Mouse (Mus musculus) cerebellum, adult 2 months (tissue): ENCODE results near the gene Dock4. TPM values are rescaled to one million over a fixed set of nuclear protein-coding genes. Genes with fewer than 3 reads are reported as not detected.

ENCODE experiments used
- DNase-seq, 2 experiments: peaks; one replicate each; pipeline ENCODE4 v3.0.0; 2021
- H3K27ac ChIP-seq: fragments of 200-500 bp; 2 replicates; pipeline ENCODE4 v1.5.1; 2012; ENCODE audit warnings: low read length, control low read depth, inconsistent platforms; ENCODE audit not compliant: insufficient read depth
- H3K27me3 ChIP-seq: fragments of 200-500 bp; 2 replicates; pipeline ENCODE4 v1.6.1; 2012; ENCODE audit warnings: inconsistent platforms, mild to moderate bottlenecking, low read length, moderate library complexity; ENCODE audit not compliant: control insufficient read depth, insufficient read depth
- H3K4me1 ChIP-seq: fragments of 200-500 bp; 2 replicates; pipeline ENCODE4 v1.6.1; 2011; ENCODE audit warnings: low read length; ENCODE audit not compliant: control insufficient read depth, insufficient read depth
- H3K4me3 ChIP-seq: fragments of 200-500 bp; replicated peaks from 2 replicates; pipeline ENCODE3; 2011; ENCODE audit warnings: mild to moderate bottlenecking, low read depth, low read length, control low read depth; ENCODE audit not compliant: insufficient read depth
- CTCF ChIP-seq: fragments of 200-500 bp; IDR thresholded peaks from 2 replicates; pipeline ENCODE4 v1.5.1; 2011; ENCODE audit warnings: low read depth, mild to moderate bottlenecking, control low read depth, low read length, moderate library complexity, borderline replicate concordance; ENCODE audit not compliant: insufficient read depth
- POLR2A ChIP-seq: fragments of 200-500 bp; IDR thresholded peaks from 2 replicates; pipeline ENCODE4 v1.6.1; 2011; ENCODE audit warnings: low read length, control low read depth, borderline replicate concordance; ENCODE audit not compliant: insufficient read depth
- WGBS: fragments of 180-500 bp; shearing (Covaris S2); methylation state at CpG from one replicate; pipeline ENCODE4 v1.1.7; 2018; 5-methylcytosine and 5-hydroxymethylcytosine counted together
- polyA plus RNA-seq: library from polyadenylated mRNA; depleted of rRNA; stranded (reverse); fragments of >200 nt; gene quantifications from 2 replicates; pipeline ENCODE4 v1.2.3, GENCODE M21; 2012

Dock4 gene
- polyA plus RNA-seq, 1 experiment = 35.6 TPM

- WGBS = 4% methylated on average over 10 of the region's 10 CpGs
- Histone ChIP-seq H3K27ac (peak overlapping the region; percentile 87; the same call in 1 of the 2 replicates), H3K4me3 (peak overlapping the region; percentile 83), H3K27me3 (no peaks in the 10 kb centered on the region), H3K4me1 (peaks cover 4% of the 10 kb centered on the region; the same call in 1 of the 2 replicates)
- peak; percentile 58 to 63 for DNase-seq
- TF ChIP-seq CTCF (no peak), POLR2A (no peak)
These were observed 2.0 kb downstream of the Dock4 start for GRCm38 (mm10) chr12:40447561-40448355.

- H3K27ac ChIP-seq = no peak overlapping the region
- WGBS = 88% methylated on average over 9 of the region's 9 CpGs
- H3K27me3 ChIP-seq = no peaks in the 10 kb centered on the region
- no peak for DNase-seq
- peaks cover 4% of the 10 kb centered on the region; the same call in 1 of the 2 replicates for H3K4me1 ChIP-seq
- no peak for TF ChIP-seq CTCF
- TF ChIP-seq POLR2A = no peak
- no peak overlapping the region for H3K4me3 ChIP-seq
These were observed 3.5 kb downstream of the Dock4 start for GRCm38 (mm10) chr12:40449119-40449795.

- TF ChIP-seq POLR2A (no peak), CTCF (no peak)
- WGBS = 9% methylated on average over 2 of the region's 2 CpGs
These were observed 10.8 kb downstream of the Dock4 start for GRCm38 (mm10) chr12:40456517-40456916.

GRCm38 (mm10) chr12:40458977-40459376 is 13.2 kb downstream of the Dock4 start:
- Histone ChIP-seq H3K27me3 (no peaks in the 10 kb centered on the region), H3K27ac (no peak overlapping the region), H3K4me1 (peaks cover 37% of the 10 kb centered on the region), H3K4me3 (no peak overlapping the region)
- peak in 1 of 2 experiments; percentile 11 for DNase-seq
- TF ChIP-seq POLR2A (no peak), CTCF (no peak)
- WGBS = 67% methylated on average over 3 of the region's 3 CpGs

More at GRCm38 (mm10) chr12:40456517-40456916, 10.8 kb downstream of the Dock4 start:
- no peak overlapping the region for H3K4me3 ChIP-seq
- peaks cover 30% of the 10 kb centered on the region for H3K4me1 ChIP-seq
- H3K27me3 ChIP-seq = no peaks in the 10 kb centered on the region
- DNase-seq = peak in 1 of 2 experiments; percentile 86
- H3K27ac ChIP-seq = no peak overlapping the region

GRCm38 (mm10) chr12:40459673-40460265 is 14.0 kb downstream of the Dock4 start:
- 64% methylated on average over 6 of the region's 6 CpGs for WGBS
- H3K27ac ChIP-seq = peak overlapping the region; percentile 3
- no peak for DNase-seq

GRCm38 (mm10) chr12:40462693-40463235 is 17.0 kb downstream of the Dock4 start:
- peak overlapping the region; percentile 42 for H3K27ac ChIP-seq
- DNase-seq = peak in 1 of 2 experiments; percentile 58
- 17% methylated on average over 7 of the region's 7 CpGs for WGBS

More at GRCm38 (mm10) chr12:40459673-40460265, 14.0 kb downstream of the Dock4 start:
- H3K27me3 ChIP-seq = no peaks in the 10 kb centered on the region
- peaks cover 41% of the 10 kb centered on the region for H3K4me1 ChIP-seq
- TF ChIP-seq POLR2A (no peak), CTCF (no peak)
- no peak overlapping the region for H3K4me3 ChIP-seq

GRCm38 (mm10) chr12:40463828-40464227 is 18.1 kb downstream of the Dock4 start:
- TF ChIP-seq CTCF (no peak), POLR2A (no peak)
- Histone ChIP-seq H3K27ac (peak overlapping the region; percentile 78), H3K4me3 (no peak overlapping the region), H3K4me1 (peaks cover 39% of the 10 kb centered on the region), H3K27me3 (no peaks in the 10 kb centered on the region)
- no peak for DNase-seq
- 44% methylated on average over 2 of the region's 2 CpGs for WGBS

More at GRCm38 (mm10) chr12:40462693-40463235, 17.0 kb downstream of the Dock4 start:
- no peak for TF ChIP-seq CTCF
- TF ChIP-seq POLR2A = no peak
- Histone ChIP-seq H3K4me1 (peaks cover 39% of the 10 kb centered on the region), H3K4me3 (no peak overlapping the region), H3K27me3 (no peaks in the 10 kb centered on the region)
